ENCODE assay signal across 12 mouse cellular contexts in genomic region chr4:9014986-9015385, GRCm38 (mm10).
A peak's percentile ranks its signal among the peaks of the same experiment; 100 is the strongest.
DNase-seq lines count a peak whose midpoint lies in the region; ATAC-seq and TF ChIP-seq lines count a peak whose summit lies in the region.
"Had no signal": no experiment of that assay in that cellular context is flagged by ENCODE, and none has a peak within 500 bp of the region (broad histone marks: within the 10 kb centered on the region; RNA-seq: fewer than 3 reads in every experiment).

No protein-coding gene starts in this region.

- H3K9ac ChIP-seq in forebrain, embryonic 11.5 days (ENCODE audit: low read length): no peak overlapping the region
- no peak overlapping the region for H3K9ac ChIP-seq in forebrain, postnatal 0 days
- H3K9ac ChIP-seq in hindbrain, embryonic 16.5 days (ENCODE audit: low read depth, low read length): no peak overlapping the region
- H3K9ac ChIP-seq in midbrain, embryonic 15.5 days: no peak overlapping the region
- no peak overlapping the region for H3K9ac ChIP-seq in midbrain, postnatal 0 days (replicated peaks; ENCODE audit: low read length, poor library complexity, severe bottlenecking)
- H3K9ac ChIP-seq: neural tube, embryonic 15.5 days had no signal

- TF ChIP-seq CTCF in forebrain, postnatal 0 days (IDR thresholded peaks at IDR 0.05; ENCODE audit: low read depth): no peak
- TF ChIP-seq CTCF in midbrain, postnatal 0 days (IDR thresholded peaks at IDR 0.05): no peak

- no peaks in the 10 kb centered on the region for H3K9me3 ChIP-seq in forebrain, embryonic 11.5 days (ENCODE audit: control insufficient read depth, low read length)
- no peaks in the 10 kb centered on the region for H3K9me3 ChIP-seq in forebrain, postnatal 0 days (ENCODE audit: low read length)
- H3K9me3 ChIP-seq in hindbrain, embryonic 10.5 days: no peaks in the 10 kb centered on the region
- no peaks in the 10 kb centered on the region for H3K9me3 ChIP-seq in hindbrain, embryonic 16.5 days (ENCODE audit: control insufficient read depth, low read length)
- H3K9me3 ChIP-seq in midbrain, embryonic 15.5 days: no peaks in the 10 kb centered on the region
- H3K9me3 ChIP-seq in midbrain, postnatal 0 days (ENCODE audit: low read length): no peaks in the 10 kb centered on the region
- H3K9me3 ChIP-seq: neural tube, embryonic 15.5 days had no signal

- WGBS in forebrain, embryonic 11.5 days: 50% methylated on average over 4 of the region's 4 CpGs
- 51% methylated on average over 4 of the region's 4 CpGs for WGBS in forebrain, postnatal 0 days
- 50% methylated on average over 4 of the region's 4 CpGs for WGBS in hindbrain, embryonic 10.5 days
- WGBS in hindbrain, embryonic 16.5 days: 57% methylated on average over 4 of the region's 4 CpGs
- WGBS in midbrain, embryonic 15.5 days: 26% methylated on average over 4 of the region's 4 CpGs
- WGBS in midbrain, postnatal 0 days: 20% methylated on average over 4 of the region's 4 CpGs

- H3K4me1 ChIP-seq in forebrain, embryonic 11.5 days (replicated peaks; ENCODE audit: control insufficient read depth, insufficient read depth, low read length): peaks cover 14% of the 10 kb centered on the region
- peaks cover 20% of the 10 kb centered on the region for H3K4me1 ChIP-seq in forebrain, postnatal 0 days (ENCODE audit: insufficient read depth)
- peaks cover 68% of the 10 kb centered on the region for H3K4me1 ChIP-seq in hindbrain, embryonic 10.5 days (replicated peaks)
- peaks cover 42% of the 10 kb centered on the region for H3K4me1 ChIP-seq in hindbrain, embryonic 16.5 days (ENCODE audit: control insufficient read depth, insufficient read depth, low read depth, low read length)
- H3K4me1 ChIP-seq in midbrain, embryonic 15.5 days: peaks cover 40% of the 10 kb centered on the region
- peaks cover 14% of the 10 kb centered on the region for H3K4me1 ChIP-seq in midbrain, postnatal 0 days (ENCODE audit: insufficient read depth, low read length)

- no peaks in the 10 kb centered on the region for H3K36me3 ChIP-seq in forebrain, embryonic 11.5 days (ENCODE audit: control insufficient read depth, insufficient read depth, low read length)
- H3K36me3 ChIP-seq in forebrain, postnatal 0 days (ENCODE audit: insufficient read depth): no peaks in the 10 kb centered on the region
- no peaks in the 10 kb centered on the region for H3K36me3 ChIP-seq in hindbrain, embryonic 10.5 days
- no peaks in the 10 kb centered on the region for H3K36me3 ChIP-seq in hindbrain, embryonic 16.5 days (ENCODE audit: control insufficient read depth, insufficient read depth, low read length)
- no peaks in the 10 kb centered on the region for H3K36me3 ChIP-seq in midbrain, embryonic 15.5 days (replicated peaks)
- H3K36me3 ChIP-seq in midbrain, postnatal 0 days (ENCODE audit: insufficient read depth, low read length): no peaks in the 10 kb centered on the region
- H3K36me3 ChIP-seq: neural tube, embryonic 15.5 days had no signal

- no peak overlapping the region for H3K4me3 ChIP-seq in forebrain, embryonic 11.5 days (ENCODE audit: low read depth, low read length)
- no peak overlapping the region for H3K4me3 ChIP-seq in forebrain, postnatal 0 days (ENCODE audit: low read depth, low read length)
- H3K4me3 ChIP-seq in hindbrain, embryonic 10.5 days: no peak overlapping the region
- no peak overlapping the region for H3K4me3 ChIP-seq in hindbrain, embryonic 16.5 days (ENCODE audit: low read length)
- no peak overlapping the region for H3K4me3 ChIP-seq in midbrain, embryonic 15.5 days
- H3K4me3 ChIP-seq in midbrain, postnatal 0 days (ENCODE audit: low read depth, low read length): no peak overlapping the region
- H3K4me3 ChIP-seq: neural tube, embryonic 15.5 days had no signal

- H3K27ac ChIP-seq in forebrain, embryonic 11.5 days (ENCODE audit: low read depth, low read length): no peak overlapping the region
- no peak overlapping the region for H3K27ac ChIP-seq in forebrain, postnatal 0 days (ENCODE audit: low read depth, low read length)
- H3K27ac ChIP-seq in hindbrain, embryonic 10.5 days: peak overlapping the region; percentile 83
- no peak overlapping the region for H3K27ac ChIP-seq in hindbrain, embryonic 16.5 days (ENCODE audit: low read depth, low read length)
- H3K27ac ChIP-seq in midbrain, embryonic 15.5 days: peak overlapping the region; percentile 27; the same call in 1 of the 2 replicates
- no peak overlapping the region for H3K27ac ChIP-seq in midbrain, postnatal 0 days (ENCODE audit: low read depth, low read length)

- DNase-seq in forebrain, embryonic 11.5 days (ENCODE audit: low spot score): peak; percentile 30
- DNase-seq in forebrain, postnatal 0 days: no peak
- no peak for DNase-seq in hindbrain, embryonic 10.5 days (ENCODE audit: low spot score)
- no peak for DNase-seq in midbrain, postnatal 0 days (ENCODE audit: low spot score)
- DNase-seq in right cerebral cortex, postnatal 10 days (ENCODE audit: low spot score in 2 of 2): no peak
- DNase-seq: gastrocnemius, postnatal 14 days; kidney, adult 18-20 months; layer of hippocampus, adult 9-11 months; thymus, adult 18-20 months had no signal

- no peak for ATAC-seq in forebrain, embryonic 11.5 days (replicated peaks; ENCODE audit: low FRiP score)
- ATAC-seq in forebrain, postnatal 0 days: no peak
- ATAC-seq in hindbrain, embryonic 16.5 days: no peak
- ATAC-seq in midbrain, embryonic 15.5 days (replicated peaks): no peak
- no peak for ATAC-seq in midbrain, postnatal 0 days (ENCODE audit: low FRiP score)

- no peaks in the 10 kb centered on the region for H3K27me3 ChIP-seq in forebrain, embryonic 11.5 days (ENCODE audit: control insufficient read depth, insufficient read depth, low read length)
- H3K27me3 ChIP-seq in forebrain, postnatal 0 days (ENCODE audit: insufficient read depth, low read length): no peaks in the 10 kb centered on the region; the same call in 1 of the 2 replicates
- H3K27me3 ChIP-seq in hindbrain, embryonic 10.5 days (ENCODE audit: insufficient read depth, poor library complexity, severe bottlenecking): no peaks in the 10 kb centered on the region
- no peaks in the 10 kb centered on the region for H3K27me3 ChIP-seq in hindbrain, embryonic 16.5 days (replicated peaks; ENCODE audit: control insufficient read depth, insufficient read depth, low read length)
- H3K27me3 ChIP-seq in midbrain, embryonic 15.5 days (replicated peaks): no peaks in the 10 kb centered on the region
- no peaks in the 10 kb centered on the region for H3K27me3 ChIP-seq in midbrain, postnatal 0 days (ENCODE audit: insufficient read depth, low read length)

- no peak overlapping the region for H3K4me2 ChIP-seq in forebrain, embryonic 11.5 days (ENCODE audit: low read depth, low read length, severe bottlenecking)
- no peak overlapping the region for H3K4me2 ChIP-seq in forebrain, postnatal 0 days (ENCODE audit: low read depth)
- H3K4me2 ChIP-seq in hindbrain, embryonic 16.5 days (ENCODE audit: low read length): no peak overlapping the region
- H3K4me2 ChIP-seq in midbrain, embryonic 15.5 days: no peak overlapping the region
- H3K4me2 ChIP-seq in midbrain, postnatal 0 days (ENCODE audit: low read depth, low read length, poor library complexity, severe bottlenecking): no peak overlapping the region
- H3K4me2 ChIP-seq: neural tube, embryonic 15.5 days had no signal

Comparison
In these comparisons a context has a peak if more than half of its experiments do, and no peak if none do; other contexts are left out.
1. H3K27ac ChIP-seq: peak in hindbrain, embryonic 10.5 days (single experiment) and midbrain, embryonic 15.5 days (single experiment); none in forebrain, embryonic 11.5 days (single experiment), forebrain, postnatal 0 days (single experiment), hindbrain, embryonic 16.5 days (single experiment) and midbrain, postnatal 0 days (single experiment).